Mouse (Mus musculus) heart, embryonic 11.5 days (tissue): ENCODE data around the gene Dcst1. TPM values are rescaled to one million over a fixed set of nuclear protein-coding genes. Genes with fewer than 3 reads are reported as not detected.

ENCODE experiments used
- ATAC-seq: fragments of 200-750 bp; cut with Nextera tagmentation; replicated peaks from 2 replicates; pipeline ENCODE4 v1.8.0; 2017; ENCODE audit warnings: moderate library complexity; ENCODE audit not compliant: insufficient number of reproducible peaks, low FRiP score, low TSS enrichment
- H3K27ac ChIP-seq: fragments of 300-500 bp; sonication (generic); 2 replicates; pipeline ENCODE4 v1.5.1; 2014; ENCODE audit warnings: mild to moderate bottlenecking, low read depth, low read length
- H3K27me3 ChIP-seq: fragments of 300-500 bp; sonication (generic); 2 replicates; pipeline ENCODE4 v1.6.1; 2014; ENCODE audit warnings: mild to moderate bottlenecking, low read length, mixed read lengths; ENCODE audit not compliant: control insufficient read depth, insufficient read depth
- H3K36me3 ChIP-seq: fragments of 300-500 bp; sonication (generic); 2 replicates; pipeline ENCODE4 v1.6.1; 2014; ENCODE audit warnings: mild to moderate bottlenecking, low read length, moderate library complexity, mixed read lengths; ENCODE audit not compliant: control insufficient read depth, insufficient read depth
- H3K4me1 ChIP-seq: fragments of 300-500 bp; sonication (generic); 2 replicates; pipeline ENCODE4 v1.6.1; 2014; ENCODE audit warnings: low read length; ENCODE audit not compliant: control insufficient read depth, insufficient read depth
- H3K4me2 ChIP-seq: fragments of 300-500 bp; sonication (generic); 2 replicates; pipeline ENCODE4 v1.6.1; 2014; ENCODE audit warnings: mild to moderate bottlenecking, moderate library complexity
- H3K4me3 ChIP-seq: fragments of 300-500 bp; sonication (generic); 2 replicates; pipeline ENCODE4 v1.5.1; 2014; ENCODE audit warnings: low read depth, low read length
- H3K9ac ChIP-seq: fragments of 300-500 bp; sonication (generic); 2 replicates; pipeline ENCODE4 v1.6.1; 2014; ENCODE audit warnings: mild to moderate bottlenecking, low read depth, low read length, moderate library complexity
- H3K9me3 ChIP-seq: fragments of 300-500 bp; sonication (generic); replicated peaks from 2 replicates; pipeline ENCODE4 v1.6.1; 2016; ENCODE audit warnings: low read length; ENCODE audit not compliant: control insufficient read depth
- WGBS: fragments of 180-500 bp; shearing (Covaris S2); extraction: QIAGEN DNeasy Blood & Tissue Kit; methylation state at CpG from one replicate; pipeline ENCODE4 v1.1.7; 2014; ENCODE audit not compliant: insufficient replicate concordance; 5-methylcytosine and 5-hydroxymethylcytosine counted together
- polyA plus RNA-seq: library from polyadenylated mRNA; unstranded; fragments of >200 nt; fragmentation: Nextera tagmentation; extraction: Ambion mirVana; gene quantifications from 2 replicates; pipeline ENCODE4 v1.2.1, GENCODE M21; 2014

The Dcst1 gene
- polyA plus RNA-seq, 1 experiment from 2014 or later = 0.21 TPM

- Histone ChIP-seq H3K36me3 (no peaks in the 10 kb centered on the region), H3K27me3 (no peaks in the 10 kb centered on the region), H3K4me1 (no peaks in the 10 kb centered on the region), H3K27ac (no peak overlapping the region), H3K9ac (no peak overlapping the region), H3K4me3 (no peak overlapping the region), H3K9me3 (no peaks in the 10 kb centered on the region), H3K4me2 (no peak overlapping the region)
- no peak for ATAC-seq
- WGBS = 66% methylated on average over 4 of the region's 4 CpGs
Measured at GRCm38 (mm10) chr3:89305105-89305504, 59.9 kb downstream of the Dcst1 start.

GRCm38 (mm10) chr3:89304440-89304839 is 60.6 kb downstream of the Dcst1 start:
- 55% methylated on average over 6 of the region's 6 CpGs for whole genome bisulfite sequencing

GRCm38 (mm10) chr3:89300514-89300913 is 64.5 kb downstream of the Dcst1 start:
- 59% methylated on average over 2 of the region's 2 CpGs for WGBS
- Histone ChIP-seq H3K9me3 (no peaks in the 10 kb centered on the region), H3K36me3 (no peaks in the 10 kb centered on the region), H3K9ac (no peak overlapping the region), H3K4me3 (no peak overlapping the region), H3K4me1 (peaks cover 3% of the 10 kb centered on the region; the same call in 1 of the 2 replicates), H3K27me3 (no peaks in the 10 kb centered on the region), H3K4me2 (no peak overlapping the region), H3K27ac (no peak overlapping the region)
- ATAC-seq = no peak

More at GRCm38 (mm10) chr3:89304440-89304839, 60.6 kb downstream of the Dcst1 start:
- Histone ChIP-seq H3K27me3 (no peaks in the 10 kb centered on the region), H3K4me2 (no peak overlapping the region), H3K4me3 (no peak overlapping the region), H3K9me3 (no peaks in the 10 kb centered on the region), H3K9ac (no peak overlapping the region), H3K4me1 (peaks cover 1% of the 10 kb centered on the region; the same call in 1 of the 2 replicates), H3K27ac (no peak overlapping the region), H3K36me3 (no peaks in the 10 kb centered on the region)
- ATAC-seq = no peak

Other genes with a start within 250 kb of the Dcst1 start
- 5.9 and 8.7 TPM in 2 replicates for gene Pklr, start 229.1 kb downstream of the Dcst1 start, polyA plus RNA-seq
- gene Hcn3, start 205.1 kb downstream of the Dcst1 start, polyA plus RNA-seq = 0.13 and 0.58 TPM in 2 replicates
- gene Clk2, start 200.5 kb downstream of the Dcst1 start, polyA plus RNA-seq = 18.7 and 20.1 TPM in 2 replicates
- 82.8 and 88.3 TPM in 2 replicates for gene Scamp3, start 187.8 kb downstream of the Dcst1 start, polyA plus RNA-seq
- 11.9 and 13.7 TPM in 2 replicates for gene Fam189b, start 182.1 kb downstream of the Dcst1 start, polyA plus RNA-seq
- 33.3 and 39.9 TPM in 2 replicates for gene Gba, start 162.3 kb downstream of the Dcst1 start, polyA plus RNA-seq
- 6.9 and 12.4 TPM in 2 replicates for gene Thbs3, start 150.1 kb downstream of the Dcst1 start, polyA plus RNA-seq
- gene Mtx1, start 138.2 kb downstream of the Dcst1 start, polyA plus RNA-seq = 144 and 145 TPM in 2 replicates
- gene Muc1, start 136.2 kb downstream of the Dcst1 start, polyA plus RNA-seq = 0.21 and 0.53 TPM in 2 replicates
- gene Krtcap2, start 119.3 kb downstream of the Dcst1 start, polyA plus RNA-seq = 248 and 274 TPM in 2 replicates
- 0.56 and 1.1 TPM in 2 replicates for gene Trim46, start 118.9 kb downstream of the Dcst1 start, polyA plus RNA-seq
- 83.1 and 94.1 TPM in 2 replicates for gene Dpm3, start 105.9 kb downstream of the Dcst1 start, polyA plus RNA-seq
- gene Slc50a1, start 94.7 kb downstream of the Dcst1 start, polyA plus RNA-seq = 37.5 and 40.9 TPM in 2 replicates
- gene Efna1, start 84.1 kb downstream of the Dcst1 start, polyA plus RNA-seq = 29.9 and 33.0 TPM in 2 replicates
- 1.9 TPM in 2 replicates for gene Efna3, start 42.3 kb downstream of the Dcst1 start, polyA plus RNA-seq
- 9.3 and 10.2 TPM in 2 replicates for gene Efna4, start 27.2 kb downstream of the Dcst1 start, polyA plus RNA-seq
- 23.3 and 25.9 TPM in 2 replicates for gene Adam15, start 15.3 kb downstream of the Dcst1 start, polyA plus RNA-seq
- gene Dcst2, start 3.3 kb downstream of the Dcst1 start, polyA plus RNA-seq = 0.07 TPM in 1 of 2 replicates, not detected in the other
- gene Zbtb7b, start 29.5 kb upstream of the Dcst1 start, polyA plus RNA-seq = 1.2 and 2.2 TPM in 2 replicates
- gene Lenep, start 37.5 kb upstream of the Dcst1 start, polyA plus RNA-seq = not detected in 2 replicates
- 33.7 and 34.2 TPM in 2 replicates for gene Flad1, start 46.6 kb upstream of the Dcst1 start, polyA plus RNA-seq
- 399 and 411 TPM in 2 replicates for gene Cks1b, start 53.1 kb upstream of the Dcst1 start, polyA plus RNA-seq
- 42.3 and 51.5 TPM in 2 replicates for gene Shc1, start 53.2 kb upstream of the Dcst1 start, polyA plus RNA-seq
- gene Pygo2, start 65.0 kb upstream of the Dcst1 start, polyA plus RNA-seq = 31.1 and 33.7 TPM in 2 replicates
- 28.6 and 35.9 TPM in 2 replicates for gene Pbxip1, start 71.5 kb upstream of the Dcst1 start, polyA plus RNA-seq
- 50.4 and 57.2 TPM in 2 replicates for gene Pmvk, start 89.3 kb upstream of the Dcst1 start, polyA plus RNA-seq
- 0.73 and 0.99 TPM in 2 replicates for gene Kcnn3, start 154.9 kb upstream of the Dcst1 start, polyA plus RNA-seq